Mouse (Mus musculus): ENCODE data around the gene Arhgdia. TPM values are rescaled to one million over a fixed set of nuclear protein-coding genes. Genes with fewer than 3 reads are reported as not detected.
A peak's percentile ranks its signal among the peaks of the same experiment; 100 is the strongest.

The Arhgdia gene
- polyA plus RNA-seq (2015; fragmentation: Nextera tagmentation; extraction: Ambion mirVana) = 352 and 362 TPM in 2 replicates

DNA sequence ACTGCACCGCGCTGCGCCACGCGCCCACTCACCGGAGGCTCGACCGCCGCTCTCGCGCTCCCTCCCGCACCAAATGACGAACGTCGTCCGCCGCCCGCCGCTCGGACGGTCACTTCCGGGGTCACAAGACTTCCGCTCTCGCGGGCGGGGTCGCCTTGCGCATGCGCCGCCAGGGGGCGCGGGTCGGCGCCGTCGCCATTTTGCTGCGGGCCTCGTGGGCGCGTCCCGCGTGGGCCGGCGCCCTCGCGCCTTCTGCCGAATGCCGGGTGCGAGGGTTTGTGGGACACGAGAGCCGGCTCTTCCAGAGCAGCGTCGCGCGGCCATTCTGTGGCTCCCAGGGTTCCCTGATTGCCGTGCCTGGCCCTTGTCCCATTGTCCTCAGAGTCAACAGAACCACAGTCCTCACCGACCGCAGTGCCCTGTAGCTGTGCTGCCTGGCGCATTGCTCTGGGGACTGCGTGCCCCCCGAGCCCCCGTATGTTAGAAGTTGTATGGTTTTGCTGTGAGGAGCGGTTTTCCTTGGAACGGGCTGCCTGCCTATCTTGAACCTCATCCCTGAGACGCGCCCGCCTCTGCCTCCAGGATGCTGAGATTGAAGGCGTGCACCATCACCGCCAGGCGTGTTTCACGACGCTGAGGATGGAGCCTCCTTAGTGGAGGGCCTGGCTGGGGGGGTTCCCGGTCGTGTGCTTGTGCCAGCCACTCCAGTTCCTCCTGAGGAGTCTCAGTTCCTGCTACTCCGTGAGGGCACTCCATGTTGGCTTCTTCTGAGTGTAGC is at the start of gene Arhgdia:
Arhgdia (minus strand) TSS at position 135 of the 778 bp plus-strand sequence.
- peak within 1 kb of the TSS; percentile 90 for H3K4me2 ChIP-seq (replicated peaks; ENCODE audit: low read depth)
- peak within 1 kb of the TSS; percentile 98 for H3K27ac ChIP-seq (replicated peaks)
- peak; percentile 48 for ATAC-seq (ENCODE audit: low FRiP score, low TSS enrichment)
- no peaks in the 10 kb centered on the region for H3K27me3 ChIP-seq (ENCODE audit: control insufficient read depth, insufficient read depth, low read length)
- peak; percentile 60 for TF ChIP-seq CTCF (IDR thresholded peaks at IDR 0.05; ENCODE audit: low read depth)
- TF ChIP-seq EP300 (optimal IDR thresholded peaks at IDR 0.05) = no peak
- 5% methylated on average over 58 of the region's 75 CpGs for WGBS
- H3K9ac ChIP-seq (ENCODE audit: low read length) = peak within 1 kb of the TSS; percentile 92
- peak; percentile 89 for DNase-seq (ENCODE audit: low spot score)
- H3K9me3 ChIP-seq (ENCODE audit: control insufficient read depth, low read length) = no peaks in the 10 kb centered on the region
- H3K36me3 ChIP-seq (ENCODE audit: control insufficient read depth, insufficient read depth, low read length) = peaks cover 26% of the 10 kb centered on the region
- peaks cover 7% of the 10 kb centered on the region for H3K4me1 ChIP-seq (replicated peaks; ENCODE audit: control insufficient read depth, insufficient read depth)
- peak within 1 kb of the TSS; percentile 85 for H3K4me3 ChIP-seq (ENCODE audit: low read depth, low read length)

DNA sequence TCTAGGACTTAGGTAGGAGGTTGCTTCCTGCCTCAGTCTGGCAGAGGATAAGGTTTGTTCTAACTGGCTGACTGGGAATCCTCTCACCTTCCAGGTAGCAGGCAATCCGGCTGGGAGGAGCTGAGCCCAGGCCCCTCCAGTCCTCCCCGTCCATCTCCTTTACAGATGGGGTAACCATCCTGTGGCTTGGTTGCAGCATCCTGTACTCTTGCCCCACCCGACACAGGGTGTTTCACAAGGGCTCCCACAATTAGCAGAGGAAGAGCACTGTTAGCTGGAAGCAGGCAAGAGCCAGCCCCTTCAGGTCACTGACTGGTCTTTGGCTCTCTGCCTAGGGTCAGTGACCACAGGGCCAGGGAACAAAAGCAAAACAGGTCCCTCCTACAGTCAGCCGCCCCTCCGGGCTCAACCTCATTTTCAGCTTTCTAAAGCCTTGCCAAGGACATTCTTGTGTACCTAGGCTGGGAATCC is 49.0 kb upstream of the Arhgdia start:
- 47% methylated on average over 5 of the region's 5 CpGs for WGBS
- Histone ChIP-seq H3K27me3 (ENCODE audit: control insufficient read depth, insufficient read depth, low read length) (no peaks in the 10 kb centered on the region), H3K4me1 (replicated peaks; ENCODE audit: control insufficient read depth, insufficient read depth) (peaks cover 8% of the 10 kb centered on the region), H3K9me3 (ENCODE audit: control insufficient read depth, low read length) (no peaks in the 10 kb centered on the region), H3K4me2 (replicated peaks; ENCODE audit: low read depth) (peak overlapping the region; percentile 82), H3K27ac (replicated peaks) (peak overlapping the region; percentile 97), H3K9ac (ENCODE audit: low read length) (peak overlapping the region; percentile 51), H3K36me3 (ENCODE audit: control insufficient read depth, insufficient read depth, low read length) (no peaks in the 10 kb centered on the region), H3K4me3 (ENCODE audit: low read depth, low read length) (peak overlapping the region; percentile 18)
- no peak for ATAC-seq (ENCODE audit: low FRiP score, low TSS enrichment)
- DNase-seq (ENCODE audit: low spot score) = peak; percentile 64
- TF ChIP-seq EP300 (optimal IDR thresholded peaks at IDR 0.05) = no peak

DNA sequence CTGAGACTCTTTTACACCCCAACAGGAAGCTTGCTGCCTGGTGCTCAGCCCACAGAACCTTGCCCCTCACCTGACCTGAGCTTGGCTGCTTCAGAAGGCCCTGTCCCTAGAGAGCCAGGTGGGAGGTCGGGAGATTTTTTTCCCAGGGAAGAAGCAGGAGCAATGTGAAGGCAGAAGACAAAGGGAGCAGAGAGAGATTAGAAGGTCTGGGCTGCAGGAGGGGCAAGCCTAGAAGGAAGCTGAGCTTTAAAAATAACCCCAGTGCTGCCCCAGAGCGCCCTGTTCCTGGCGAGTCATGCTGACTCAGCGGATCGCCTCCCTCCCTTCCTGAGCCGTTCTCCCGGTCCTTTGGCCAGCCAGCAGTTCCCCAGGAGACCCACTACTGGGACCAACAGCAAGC is 48.5 kb upstream of the Arhgdia start:
- ATAC-seq (ENCODE audit: low FRiP score, low TSS enrichment) (peak; percentile 20; the same call in 1 of the 2 replicates), DNase-seq (ENCODE audit: low spot score) (peak; percentile 88)
- H3K4me1 ChIP-seq (replicated peaks; ENCODE audit: control insufficient read depth, insufficient read depth) = peaks cover 11% of the 10 kb centered on the region
- peak overlapping the region; percentile 97 for H3K27ac ChIP-seq (replicated peaks)
- no peaks in the 10 kb centered on the region for H3K9me3 ChIP-seq (ENCODE audit: control insufficient read depth, low read length)
- H3K27me3 ChIP-seq (ENCODE audit: control insufficient read depth, insufficient read depth, low read length) = no peaks in the 10 kb centered on the region
- 26% methylated on average over 7 of the region's 7 CpGs for WGBS
- H3K9ac ChIP-seq (ENCODE audit: low read length) = peak overlapping the region; percentile 51
- peak overlapping the region; percentile 18 for H3K4me3 ChIP-seq (ENCODE audit: low read depth, low read length)
- H3K4me2 ChIP-seq (replicated peaks; ENCODE audit: low read depth) = peak overlapping the region; percentile 82
- H3K36me3 ChIP-seq (ENCODE audit: control insufficient read depth, insufficient read depth, low read length) = no peaks in the 10 kb centered on the region
- no peak for TF ChIP-seq CTCF (IDR thresholded peaks at IDR 0.05; ENCODE audit: low read depth)
- TF ChIP-seq EP300 (optimal IDR thresholded peaks at IDR 0.05) = no peak

DNA sequence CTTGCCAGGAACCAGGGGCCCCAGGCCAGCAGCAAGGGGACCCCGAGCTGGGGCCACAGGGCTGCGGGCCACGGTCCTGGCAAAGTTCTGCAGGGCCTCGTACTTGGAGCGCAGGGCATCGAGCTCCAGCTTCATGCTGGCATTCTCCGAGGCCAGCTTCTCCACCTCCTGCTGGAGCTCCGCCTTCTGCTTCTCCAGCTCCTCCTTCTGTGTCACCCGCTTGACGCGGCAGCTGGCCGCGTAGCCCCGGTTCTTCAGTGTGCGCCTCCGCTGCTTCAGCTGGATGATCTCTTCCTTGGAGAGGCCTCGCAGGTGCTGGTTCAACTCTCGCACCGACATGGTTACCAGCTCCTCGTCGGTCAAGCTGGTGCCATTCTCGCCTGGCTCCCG is 47.9 kb upstream of the Arhgdia start:
- peak overlapping the region; percentile 51 for H3K9ac ChIP-seq (ENCODE audit: low read length)
- peak overlapping the region; percentile 18; the same call in 1 of the 2 replicates for H3K4me3 ChIP-seq (ENCODE audit: low read depth, low read length)
- peak overlapping the region; percentile 97 for H3K27ac ChIP-seq (replicated peaks)
- no peaks in the 10 kb centered on the region for H3K27me3 ChIP-seq (ENCODE audit: control insufficient read depth, insufficient read depth, low read length)
- DNase-seq (ENCODE audit: low spot score) (peak; percentile 80), ATAC-seq (ENCODE audit: low FRiP score, low TSS enrichment) (no peak)
- no peaks in the 10 kb centered on the region for H3K36me3 ChIP-seq (ENCODE audit: control insufficient read depth, insufficient read depth, low read length)
- WGBS = 53% methylated on average over 23 of the region's 23 CpGs
- TF ChIP-seq CTCF (IDR thresholded peaks at IDR 0.05; ENCODE audit: low read depth) (no peak), EP300 (optimal IDR thresholded peaks at IDR 0.05) (no peak)
- no peaks in the 10 kb centered on the region for H3K9me3 ChIP-seq (ENCODE audit: control insufficient read depth, low read length)
- H3K4me1 ChIP-seq (replicated peaks; ENCODE audit: control insufficient read depth, insufficient read depth) = peaks cover 11% of the 10 kb centered on the region
- H3K4me2 ChIP-seq (replicated peaks; ENCODE audit: low read depth) = peak overlapping the region; percentile 82

DNA sequence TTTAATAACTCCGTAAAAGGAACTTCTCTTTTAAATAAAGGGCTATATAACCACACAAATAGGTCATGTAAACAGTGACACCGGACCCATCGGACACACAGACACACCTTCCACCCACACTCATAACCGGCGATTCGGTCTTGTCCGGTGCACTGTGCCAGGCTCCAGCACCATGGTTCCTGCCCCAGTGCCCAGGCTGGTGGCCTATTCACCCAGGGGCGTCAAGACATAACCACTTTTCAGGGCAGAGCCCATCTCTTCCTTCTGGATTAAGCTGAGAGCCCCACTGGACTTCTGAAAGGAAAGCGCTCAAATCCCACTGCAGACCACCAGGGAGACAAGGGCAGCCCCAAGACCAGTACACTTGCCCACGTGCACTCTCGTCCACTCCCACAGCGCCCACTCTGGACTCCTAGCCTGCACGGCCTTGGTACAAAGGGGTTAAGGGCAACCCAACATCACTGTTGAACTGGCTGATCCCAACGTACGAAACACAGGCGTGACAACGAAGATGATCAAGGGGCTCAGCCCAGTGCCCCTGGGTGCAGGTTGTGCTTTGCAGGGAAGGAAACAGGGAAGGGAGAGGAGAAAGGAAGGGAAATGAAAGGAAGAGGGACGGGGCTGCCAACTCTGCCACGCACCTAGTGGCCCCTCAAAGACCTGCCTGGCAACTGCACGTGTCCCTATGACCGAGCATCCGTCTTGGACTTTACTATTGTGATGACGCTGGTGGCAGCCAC is 47.3 kb upstream of the Arhgdia start:
- Histone ChIP-seq H3K9ac (ENCODE audit: low read length) (no peak overlapping the region), H3K4me1 (replicated peaks; ENCODE audit: control insufficient read depth, insufficient read depth) (peaks cover 11% of the 10 kb centered on the region), H3K4me2 (replicated peaks; ENCODE audit: low read depth) (no peak overlapping the region), H3K27ac (replicated peaks) (no peak overlapping the region), H3K27me3 (ENCODE audit: control insufficient read depth, insufficient read depth, low read length) (no peaks in the 10 kb centered on the region), H3K9me3 (ENCODE audit: control insufficient read depth, low read length) (no peaks in the 10 kb centered on the region), H3K36me3 (ENCODE audit: control insufficient read depth, insufficient read depth, low read length) (no peaks in the 10 kb centered on the region), H3K4me3 (ENCODE audit: low read depth, low read length) (no peak overlapping the region)
- DNase-seq (ENCODE audit: low spot score) (peak; percentile 13), ATAC-seq (ENCODE audit: low FRiP score, low TSS enrichment) (no peak)
- TF ChIP-seq EP300 (optimal IDR thresholded peaks at IDR 0.05) (no peak), CTCF (IDR thresholded peaks at IDR 0.05; ENCODE audit: low read depth) (no peak)
- 87% methylated on average over 23 of the region's 23 CpGs for WGBS
